Mouse (Mus musculus) A20 (cell line): ENCODE data around the gene Sstr5.

Source experiments
- DNase-seq: peaks from one replicate; pipeline ENCODE4 v3.0.0-alpha.2; 2011; ENCODE audit warnings: low read depth, low spot score

Sstr5 gene

GRCm38 (mm10) chr17:25497013-25497412 is at the start of gene Sstr5:
TSS of gene Sstr5 (minus strand) at chr17:25497288.
- DNase-seq, result no peak

- DNase-seq, result no peak
Measured at GRCm38 (mm10) chr17:25541768-25542167, 44.7 kb upstream of the Sstr5 start.

GRCm38 (mm10) chr17:25540731-25541130 is 43.6 kb upstream of the Sstr5 start:
- DNase-seq, result no peak

GRCm38 (mm10) chr17:25538945-25539875 is 42.1 kb upstream of the Sstr5 start:
- no peak for DNase-seq

- no peak for DNase-seq
Measured at GRCm38 (mm10) chr17:25530357-25531022, 33.4 kb upstream of the Sstr5 start.

- no peak for DNase-seq
Measured at GRCm38 (mm10) chr17:25522080-25522479, 25.0 kb upstream of the Sstr5 start.

- DNase-seq, result no peak
Measured at GRCm38 (mm10) chr17:25520492-25520891, 23.4 kb upstream of the Sstr5 start.

- DNase-seq, result no peak
Measured at GRCm38 (mm10) chr17:25519511-25519910, 22.4 kb upstream of the Sstr5 start.

GRCm38 (mm10) chr17:25518144-25518543 is 21.1 kb upstream of the Sstr5 start:
- no peak for DNase-seq

- no peak for DNase-seq
Measured at GRCm38 (mm10) chr17:25516315-25516714, 19.2 kb upstream of the Sstr5 start.

- DNase-seq, result no peak
Measured at GRCm38 (mm10) chr17:25514055-25514454, 17.0 kb upstream of the Sstr5 start.

- DNase-seq, result no peak
Measured at GRCm38 (mm10) chr17:25511876-25512275, 14.8 kb upstream of the Sstr5 start.

GRCm38 (mm10) chr17:25510074-25510830 is 13.2 kb upstream of the Sstr5 start:
- no peak for DNase-seq

- DNase-seq, result peak; percentile 70
Measured at GRCm38 (mm10) chr17:25508860-25509577, 11.9 kb upstream of the Sstr5 start.

GRCm38 (mm10) chr17:25507799-25508198 is 10.7 kb upstream of the Sstr5 start:
- peak; percentile 77 for DNase-seq

- no peak for DNase-seq
Measured at GRCm38 (mm10) chr17:25502599-25502998, 5.5 kb upstream of the Sstr5 start.

GRCm38 (mm10) chr17:25482092-25482491 is 15.0 kb downstream of the Sstr5 start:
- DNase-seq, result no peak

GRCm38 (mm10) chr17:25480820-25481219 is 16.3 kb downstream of the Sstr5 start:
- no peak for DNase-seq

- no peak for DNase-seq
Measured at GRCm38 (mm10) chr17:25480152-25480551, 16.9 kb downstream of the Sstr5 start.

GRCm38 (mm10) chr17:25475946-25476744 is 20.9 kb downstream of the Sstr5 start:
- peak; percentile 77 for DNase-seq
